Mouse (Mus musculus) spleen, adult 2 months (tissue): ENCODE results near the gene Krt34. TPM values are rescaled to one million over a fixed set of nuclear protein-coding genes. Genes with fewer than 3 reads are reported as not detected.

Experiments used
- DNase-seq, 2 experiments: peaks; one replicate each; pipeline versions ENCODE4 v3.0.0 to v3.0.0-alpha.2; 2012 to 2021; ENCODE audit warnings: low spot score in 2 of 2, low read depth in 1 of 2
- H3K27ac ChIP-seq: fragments of 200-500 bp; 2 replicates; pipeline ENCODE4 v1.5.1; 2012; ENCODE audit warnings: low read length, inconsistent platforms; ENCODE audit not compliant: insufficient read depth
- H3K27me3 ChIP-seq: fragments of 200-500 bp; 2 replicates; pipeline ENCODE4 v1.6.1; 2012; ENCODE audit warnings: mild to moderate bottlenecking, moderate library complexity, low read length, inconsistent platforms; ENCODE audit not compliant: control insufficient read depth, insufficient read depth
- H3K36me3 ChIP-seq: fragments of 200-500 bp; 2 replicates; pipeline ENCODE4 v1.6.1; 2012; ENCODE audit warnings: mild to moderate bottlenecking, low read length, inconsistent platforms; ENCODE audit not compliant: control insufficient read depth, insufficient read depth
- H3K4me1 ChIP-seq: fragments of 200-500 bp; 2 replicates; pipeline ENCODE4 v1.6.1; 2011; ENCODE audit warnings: inconsistent platforms; ENCODE audit not compliant: control insufficient read depth, insufficient read depth, insufficient read length
- H3K4me3 ChIP-seq: fragments of 200-500 bp; 2 replicates; pipeline ENCODE4 v1.5.1; 2011; ENCODE audit warnings: mild to moderate bottlenecking, inconsistent platforms; ENCODE audit not compliant: insufficient read depth, insufficient read length; ENCODE audit errors: extremely low read depth
- CTCF ChIP-seq: fragments of 200-500 bp; IDR thresholded peaks from 2 replicates; pipeline ENCODE4 v1.5.1; 2011; ENCODE audit warnings: mild to moderate bottlenecking, inconsistent platforms; ENCODE audit not compliant: insufficient read depth, insufficient read length, insufficient replicate concordance; ENCODE audit errors: extremely low read depth
- POLR2A ChIP-seq: fragments of 200-500 bp; IDR thresholded peaks from 2 replicates; pipeline ENCODE4 v1.6.1; 2011; ENCODE audit warnings: low read depth, low read length, inconsistent platforms
- WGBS: fragments of 180-500 bp; shearing (Covaris S2); methylation state at CpG from one replicate; pipeline ENCODE4 v1.1.7; 2018; 5-methylcytosine and 5-hydroxymethylcytosine counted together
- polyA plus RNA-seq: library from polyadenylated mRNA; depleted of rRNA; stranded (reverse); fragments of >200 nt; gene quantifications from 2 replicates; pipeline ENCODE4 v1.2.3, GENCODE M21; 2012; rRNA removed

Gene Krt34
- not detected in 2 replicates for polyA plus RNA-seq

DNA sequence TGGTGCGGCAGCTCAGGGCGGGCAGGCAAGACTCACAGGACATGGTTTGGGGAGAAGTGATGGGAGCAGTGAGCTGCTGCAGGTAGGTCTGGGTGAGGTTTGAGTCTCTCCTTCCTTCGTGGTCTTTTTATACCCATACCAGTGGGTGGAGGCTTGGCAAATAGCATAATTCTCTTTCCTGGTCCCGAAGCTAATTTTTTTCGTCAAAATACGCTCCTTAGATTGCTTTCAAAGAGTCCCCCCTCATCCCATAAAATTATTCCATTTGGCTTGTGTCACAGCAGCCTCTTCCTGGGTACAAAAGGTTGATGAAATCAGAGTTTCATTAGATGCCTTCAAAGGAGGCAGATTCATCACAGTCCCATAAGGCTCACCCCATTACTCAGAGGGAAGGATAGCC, at the start of gene Krt34:
Gene Krt34, minus strand, starts transcription at position 101 of the 400 bp plus-strand sequence.
- no peak within 1 kb of the TSS for H3K27ac ChIP-seq
- H3K27me3 ChIP-seq, result no peaks in the 10 kb centered on the region
- H3K4me3 ChIP-seq, result no peak within 1 kb of the TSS
- no peaks in the 10 kb centered on the region for H3K4me1 ChIP-seq
- H3K36me3 ChIP-seq, result no peaks in the 10 kb centered on the region
- 86% methylated on average over 6 of the region's 6 CpGs for WGBS
- no peak for DNase-seq
- no peak for TF ChIP-seq CTCF
- no peak for TF ChIP-seq POLR2A

DNA sequence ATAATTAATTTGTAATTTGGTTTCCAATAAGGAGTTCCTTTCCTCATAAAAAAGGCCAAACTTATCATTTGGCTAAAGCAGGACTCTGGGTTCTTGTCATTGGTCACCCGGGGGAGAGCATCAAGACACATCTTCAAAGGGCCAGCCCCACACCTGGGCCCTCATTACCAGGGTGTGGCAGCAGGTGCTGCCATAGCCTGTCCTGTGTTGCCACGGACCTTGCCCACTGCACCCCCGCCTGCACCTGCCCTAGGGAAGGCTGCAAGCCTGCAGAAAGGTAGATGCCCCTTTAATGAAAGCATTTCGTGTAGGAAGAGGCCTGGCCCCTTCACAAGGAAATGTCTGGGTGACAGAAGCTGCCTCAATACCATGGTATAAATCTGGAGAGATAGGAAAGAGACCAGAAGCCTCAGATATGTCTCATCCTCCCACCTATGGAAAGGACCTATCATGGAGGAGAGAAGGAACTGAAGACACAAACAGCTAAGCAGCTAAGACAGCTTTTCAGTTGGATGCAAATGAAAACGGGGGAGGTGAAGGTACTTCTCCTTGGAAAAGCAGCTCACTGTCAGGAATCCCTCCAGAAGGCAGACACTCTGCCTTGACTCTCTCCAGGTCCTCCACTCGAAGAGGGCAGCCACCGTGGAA, 47.1 kb upstream of the Krt34 start:
- no peaks in the 10 kb centered on the region for H3K27me3 ChIP-seq
- no peak for TF ChIP-seq CTCF
- no peak for TF ChIP-seq POLR2A
- no peak overlapping the region for H3K4me3 ChIP-seq
- H3K27ac ChIP-seq, result no peak overlapping the region
- no peaks in the 10 kb centered on the region for H3K36me3 ChIP-seq
- H3K4me1 ChIP-seq, result no peaks in the 10 kb centered on the region
- no peak for DNase-seq
- 63% methylated on average over 7 of the region's 7 CpGs for WGBS

GRCm38 (mm10) chr11:100087861-100088260, 46.5 kb upstream of the Krt34 start, which contains the start of gene Krt32:
Gene Krt32, minus strand, starts transcription at chr11:100088226.
- 91% methylated on average over 10 of the region's 10 CpGs for WGBS
- Histone ChIP-seq H3K36me3 (no peaks in the 10 kb centered on the region), H3K27ac (no peak within 1 kb of the TSS), H3K27me3 (no peaks in the 10 kb centered on the region), H3K4me1 (no peaks in the 10 kb centered on the region), H3K4me3 (no peak within 1 kb of the TSS)
- no peak for DNase-seq
- no peak for TF ChIP-seq CTCF
- TF ChIP-seq POLR2A, result no peak

GRCm38 (mm10) chr11:100073873-100074272, 32.5 kb upstream of the Krt34 start:
- 39% methylated on average over 1 of the region's 1 CpGs for WGBS
- H3K4me1 ChIP-seq, result no peaks in the 10 kb centered on the region
- DNase-seq, result no peak
- H3K4me3 ChIP-seq, result no peak overlapping the region
- no peak for TF ChIP-seq POLR2A
- TF ChIP-seq CTCF, result no peak
- no peaks in the 10 kb centered on the region for H3K27me3 ChIP-seq
- no peaks in the 10 kb centered on the region for H3K36me3 ChIP-seq
- no peak overlapping the region for H3K27ac ChIP-seq

- H3K4me1 ChIP-seq, result no peaks in the 10 kb centered on the region
- H3K4me3 ChIP-seq, result no peak overlapping the region
- no peaks in the 10 kb centered on the region for H3K36me3 ChIP-seq
- no peak overlapping the region for H3K27ac ChIP-seq
- H3K27me3 ChIP-seq, result no peaks in the 10 kb centered on the region
- TF ChIP-seq POLR2A (no peak), CTCF (no peak)
- WGBS, result 81% methylated on average over 17 of the region's 17 CpGs
- no peak for DNase-seq
Observed at GRCm38 (mm10) chr11:100067293-100068036, 26.1 kb upstream of the Krt34 start.

GRCm38 (mm10) chr11:100066236-100067010, 25.1 kb upstream of the Krt34 start:
- no peaks in the 10 kb centered on the region for H3K4me1 ChIP-seq
- no peaks in the 10 kb centered on the region for H3K36me3 ChIP-seq
- WGBS, result 76% methylated on average over 12 of the region's 12 CpGs
- TF ChIP-seq CTCF (no peak), POLR2A (no peak)
- no peaks in the 10 kb centered on the region for H3K27me3 ChIP-seq
- H3K27ac ChIP-seq, result no peak overlapping the region
- no peak for DNase-seq
- no peak overlapping the region for H3K4me3 ChIP-seq
